Mouse (Mus musculus): ENCODE measurements around the gene Tbc1d24. TPM values are rescaled to one million over a fixed set of nuclear protein-coding genes. Genes with fewer than 3 reads are reported as not detected.

Gene Tbc1d24
- total RNA-seq (2014; rRNA removed) (145 and 151 TPM in 2 replicates), polyA plus RNA-seq (2015; fragmentation: Nextera tagmentation; extraction: Ambion mirVana) (21.1 and 22.8 TPM in 2 replicates)

GRCm38 (mm10) chr17:24205284-24205888 is at the start of gene Tbc1d24:
Gene Tbc1d24 (minus strand): TSS chr17:24205562.
- H3K27ac ChIP-seq, result peak within 1 kb of the TSS; percentile 79
- H3K27me3 ChIP-seq (ENCODE audit: insufficient read depth, low read length), result no peaks in the 10 kb centered on the region
- peaks cover 64% of the 10 kb centered on the region for H3K4me1 ChIP-seq (ENCODE audit: insufficient read depth, low read length)
- H3K4me3 ChIP-seq (ENCODE audit: low read length), result peak within 1 kb of the TSS; percentile 72
- DNase-seq (ENCODE audit: low spot score) (peak; percentile 97), ATAC-seq (peak; percentile 79)
- H3K9me3 ChIP-seq (ENCODE audit: low read length), result no peaks in the 10 kb centered on the region
- peak within 1 kb of the TSS; percentile 93 for H3K4me2 ChIP-seq (ENCODE audit: low read depth, low read length)
- under 1% methylated on average over 60 of the region's 65 CpGs for WGBS
- peak within 1 kb of the TSS; percentile 79 for H3K9ac ChIP-seq (replicated peaks; ENCODE audit: low read length)
- no peaks in the 10 kb centered on the region for H3K36me3 ChIP-seq (ENCODE audit: insufficient read depth, low read length)
- no peak for TF ChIP-seq CTCF (IDR thresholded peaks at IDR 0.05; ENCODE audit: low read depth)

DNA sequence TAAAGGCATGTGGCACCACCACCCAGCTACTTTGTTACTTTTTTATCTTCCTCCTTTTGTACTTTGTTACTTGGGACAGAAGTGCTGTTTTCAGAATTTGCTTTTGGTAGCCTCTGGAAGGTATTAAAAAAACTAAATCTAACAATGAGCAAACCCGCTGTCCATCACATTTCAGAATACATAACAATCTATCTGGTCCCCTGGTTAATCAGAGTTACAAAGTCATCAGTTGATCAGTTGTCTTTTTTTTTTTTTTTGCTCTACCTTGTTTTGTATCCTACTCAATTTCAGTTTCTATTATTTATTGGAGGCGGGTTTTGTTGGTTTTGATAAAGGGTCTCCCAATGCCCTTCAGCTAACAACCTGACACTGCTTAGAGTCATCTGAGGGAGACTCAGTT is 47.0 kb upstream of the Tbc1d24 start:
- DNase-seq (ENCODE audit: low spot score) (no peak), ATAC-seq (no peak)
- H3K4me2 ChIP-seq (ENCODE audit: low read depth, low read length), result no peak overlapping the region; the same call in 1 of the 2 replicates
- H3K36me3 ChIP-seq (ENCODE audit: insufficient read depth, low read length), result 0 out of 2 replicates have a peak, but pooled peaks cover 5% of the 10 kb centered on the region
- no peaks in the 10 kb centered on the region for H3K9me3 ChIP-seq (ENCODE audit: low read length)
- H3K27ac ChIP-seq, result no peak overlapping the region
- H3K4me1 ChIP-seq (ENCODE audit: insufficient read depth, low read length), result peaks cover 6% of the 10 kb centered on the region; the same call in 1 of the 2 replicates
- no peak overlapping the region for H3K9ac ChIP-seq (replicated peaks; ENCODE audit: low read length)
- no peak for TF ChIP-seq CTCF (IDR thresholded peaks at IDR 0.05; ENCODE audit: low read depth)
- no peaks in the 10 kb centered on the region for H3K27me3 ChIP-seq (ENCODE audit: insufficient read depth, low read length)
- 99% methylated on average over 2 of the region's 2 CpGs for WGBS
- H3K4me3 ChIP-seq (ENCODE audit: low read length), result no peak overlapping the region

DNA sequence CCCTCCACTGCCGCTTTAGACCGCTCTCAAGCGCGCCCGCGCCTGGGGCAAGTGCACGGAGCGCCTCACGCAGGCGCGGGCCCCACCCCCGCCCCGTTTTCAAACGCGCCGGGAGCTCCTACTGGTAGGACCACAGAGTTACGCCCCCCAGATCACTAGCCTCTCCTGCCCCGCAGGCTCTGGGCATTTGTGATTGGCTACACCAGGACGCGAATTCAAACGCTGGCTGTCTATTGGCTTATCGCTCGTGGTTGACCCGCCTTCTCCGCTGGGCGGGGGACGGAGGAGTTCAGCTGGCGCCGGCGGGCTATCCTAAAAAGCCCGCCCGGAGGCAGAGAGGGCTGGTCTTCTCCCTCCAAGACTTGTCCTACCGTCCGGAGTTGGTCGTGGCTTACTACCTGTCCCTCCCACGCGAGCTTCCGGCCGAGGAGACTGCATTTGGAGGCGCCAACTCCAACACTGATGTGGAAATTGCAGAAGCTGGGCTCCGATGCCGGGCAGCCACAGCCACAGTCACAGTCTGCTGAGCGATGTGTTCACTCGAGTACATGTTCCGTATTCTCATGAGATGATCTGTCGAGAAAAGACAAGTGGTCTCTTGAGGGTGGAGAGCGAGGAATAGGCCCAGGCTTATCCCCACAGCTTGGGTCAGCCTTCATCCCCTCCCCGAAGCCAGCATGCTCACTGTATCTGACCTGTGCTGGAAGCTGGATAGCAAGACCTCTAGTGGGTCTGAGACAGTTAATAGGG is 46.1 kb upstream of the Tbc1d24 start, which contains the start of gene Ccnf:
Gene Ccnf, minus strand, starts transcription at position 165 of the 750 bp plus-strand sequence.
- DNase-seq (ENCODE audit: low spot score) (peak; percentile 98), ATAC-seq (peak; percentile 100)
- peak; percentile 51 for TF ChIP-seq CTCF (IDR thresholded peaks at IDR 0.05; ENCODE audit: low read depth)
- peak within 1 kb of the TSS; percentile 62 for H3K27ac ChIP-seq
- 0 out of 2 replicates have a peak, but pooled peaks cover 5% of the 10 kb centered on the region for H3K36me3 ChIP-seq (ENCODE audit: insufficient read depth, low read length)
- H3K9ac ChIP-seq (replicated peaks; ENCODE audit: low read length), result peak within 1 kb of the TSS; percentile 71
- peaks cover 6% of the 10 kb centered on the region; the same call in 1 of the 2 replicates for H3K4me1 ChIP-seq (ENCODE audit: insufficient read depth, low read length)
- no peaks in the 10 kb centered on the region for H3K27me3 ChIP-seq (ENCODE audit: insufficient read depth, low read length)
- WGBS, result under 1% methylated on average over 48 of the region's 48 CpGs
- peak within 1 kb of the TSS; percentile 86 for H3K4me2 ChIP-seq (ENCODE audit: low read depth, low read length)
- H3K9me3 ChIP-seq (ENCODE audit: low read length), result no peaks in the 10 kb centered on the region
- H3K4me3 ChIP-seq (ENCODE audit: low read length), result peak within 1 kb of the TSS; percentile 80

- Histone ChIP-seq H3K9ac (replicated peaks; ENCODE audit: low read length) (peak overlapping the region; percentile 71), H3K36me3 (ENCODE audit: insufficient read depth, low read length) (0 out of 2 replicates have a peak, but pooled peaks cover 5% of the 10 kb centered on the region), H3K27me3 (ENCODE audit: insufficient read depth, low read length) (no peaks in the 10 kb centered on the region), H3K4me3 (ENCODE audit: low read length) (peak overlapping the region; percentile 80), H3K4me2 (ENCODE audit: low read depth, low read length) (peak overlapping the region; percentile 86), H3K4me1 (ENCODE audit: insufficient read depth, low read length) (peaks cover 6% of the 10 kb centered on the region; the same call in 1 of the 2 replicates), H3K27ac (no peak overlapping the region; the same call in 1 of the 2 replicates), H3K9me3 (ENCODE audit: low read length) (no peaks in the 10 kb centered on the region)
- WGBS, result 1% methylated on average over 32 of the region's 32 CpGs
- no peak for TF ChIP-seq CTCF (IDR thresholded peaks at IDR 0.05; ENCODE audit: low read depth)
- no peak for DNase-seq (ENCODE audit: low spot score)
- no peak; the same call in 1 of the 2 replicates for ATAC-seq
Measured at GRCm38 (mm10) chr17:24250988-24251319, 45.6 kb upstream of the Tbc1d24 start.

- no peak overlapping the region for H3K4me3 ChIP-seq (ENCODE audit: low read length)
- H3K36me3 ChIP-seq (ENCODE audit: insufficient read depth, low read length), result peaks cover 17% of the 10 kb centered on the region
- H3K4me1 ChIP-seq (ENCODE audit: insufficient read depth, low read length), result peaks cover 6% of the 10 kb centered on the region; the same call in 1 of the 2 replicates
- H3K9me3 ChIP-seq (ENCODE audit: low read length), result no peaks in the 10 kb centered on the region
- H3K4me2 ChIP-seq (ENCODE audit: low read depth, low read length), result no peak overlapping the region
- DNase-seq (ENCODE audit: low spot score) (no peak), ATAC-seq (no peak)
- no peak overlapping the region for H3K9ac ChIP-seq (replicated peaks; ENCODE audit: low read length)
- TF ChIP-seq CTCF (IDR thresholded peaks at IDR 0.05; ENCODE audit: low read depth), result peak; percentile 28
- 96% methylated on average over 2 of the region's 2 CpGs for WGBS
- H3K27me3 ChIP-seq (ENCODE audit: insufficient read depth, low read length), result no peaks in the 10 kb centered on the region
- no peak overlapping the region for H3K27ac ChIP-seq
Measured at GRCm38 (mm10) chr17:24248641-24249040, 43.3 kb upstream of the Tbc1d24 start.

GRCm38 (mm10) chr17:24244061-24244460 is 38.7 kb upstream of the Tbc1d24 start:
- H3K9me3 ChIP-seq (ENCODE audit: low read length), result no peaks in the 10 kb centered on the region
- no peaks in the 10 kb centered on the region for H3K4me1 ChIP-seq (ENCODE audit: insufficient read depth, low read length)
- ATAC-seq, result no peak
- H3K9ac ChIP-seq (replicated peaks; ENCODE audit: low read length), result no peak overlapping the region
- over 99% methylated on average over 8 of the region's 8 CpGs for WGBS
- no peaks in the 10 kb centered on the region for H3K27me3 ChIP-seq (ENCODE audit: insufficient read depth, low read length)
- H3K4me3 ChIP-seq (ENCODE audit: low read length), result no peak overlapping the region
- no peak for TF ChIP-seq CTCF (IDR thresholded peaks at IDR 0.05; ENCODE audit: low read depth)
- DNase-seq (ENCODE audit: low spot score), result no peak
- H3K27ac ChIP-seq, result no peak overlapping the region
- H3K36me3 ChIP-seq (ENCODE audit: insufficient read depth, low read length), result peaks cover 46% of the 10 kb centered on the region
- H3K4me2 ChIP-seq (ENCODE audit: low read depth, low read length), result no peak overlapping the region

All from hindbrain, postnatal 0 days (tissue).